8 mouse cellular contexts compared by ENCODE assay signal in the genomic region with DNA sequence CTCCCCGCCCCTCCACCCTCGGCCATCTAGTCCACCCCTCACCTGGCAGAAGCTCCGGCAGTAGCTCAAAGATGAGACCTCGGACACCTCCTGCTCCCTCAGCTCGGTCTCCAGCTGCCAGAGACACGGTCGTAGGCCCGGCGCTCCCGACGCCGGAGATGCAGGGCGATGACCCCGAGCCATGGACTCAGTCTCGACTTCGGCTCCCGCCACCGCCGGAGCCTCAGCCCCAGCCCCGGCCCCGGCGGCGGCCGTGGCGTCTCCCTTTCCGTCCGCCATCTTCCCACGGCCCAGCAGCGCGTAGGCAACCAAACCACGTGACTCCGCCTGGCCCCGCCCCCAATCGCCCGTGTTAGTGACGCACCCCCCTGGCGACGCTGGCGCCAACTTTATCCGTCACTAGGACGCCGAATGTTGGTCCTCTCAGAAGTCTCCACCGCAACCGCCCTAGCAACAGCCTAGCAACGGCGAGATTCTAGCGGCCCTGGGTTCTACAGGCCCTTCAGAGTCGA. TPM values are rescaled to one million over a fixed set of nuclear protein-coding genes. Genes with fewer than 3 reads are reported as not detected.
DNase-seq lines count a peak whose midpoint lies in the region; ATAC-seq and TF ChIP-seq lines count a peak whose summit lies in the region.

Gene Rlf (minus strand): TSS at position 292 of the 512 bp plus-strand sequence.

- no peak for TF ChIP-seq CTCF in G1E (IDR thresholded peaks at IDR 0.05; ENCODE audit: low read depth, low read length)
- TF ChIP-seq CTCF in layer of hippocampus, adult 2 months (conservative IDR thresholded peaks at IDR 0.05): no peak
- TF ChIP-seq CTCF in lung, embryonic 14.5 days (IDR thresholded peaks at IDR 0.05; ENCODE audit: low read depth): no peak
- TF ChIP-seq CTCF in olfactory bulb, adult 2 months (IDR thresholded peaks at IDR 0.05; ENCODE audit: insufficient read depth, low read depth, low read length): no peak
- TF ChIP-seq CTCF in thymus, adult 2 months (IDR thresholded peaks at IDR 0.05; ENCODE audit: borderline replicate concordance, control insufficient read depth, extremely low read depth, insufficient read depth, low read length, poor library complexity): no peak

- peak; percentile 91 for TF ChIP-seq POLR2A in olfactory bulb, adult 2 months (IDR thresholded peaks at IDR 0.05; ENCODE audit: insufficient read depth, low read depth, low read length)
- TF ChIP-seq POLR2A in thymus, adult 2 months (IDR thresholded peaks at IDR 0.05; ENCODE audit: control insufficient read depth, extremely low read depth, insufficient read depth, low read length, poor library complexity): peak; percentile 87

- H3K4me1 ChIP-seq in G1E (ENCODE audit: insufficient read depth, low read depth, low read length): peaks cover 30% of the 10 kb centered on the region
- peaks cover 20% of the 10 kb centered on the region for H3K4me1 ChIP-seq in forebrain, embryonic 16.5 days (replicated peaks; ENCODE audit: control insufficient read depth, insufficient read depth, low read length)
- H3K4me1 ChIP-seq in lung, embryonic 14.5 days (ENCODE audit: insufficient read depth): peaks cover 7% of the 10 kb centered on the region
- H3K4me1 ChIP-seq in olfactory bulb, adult 2 months (ENCODE audit: control insufficient read depth, insufficient read depth, low read length): peaks cover 4% of the 10 kb centered on the region; the same call in 1 of the 2 replicates
- peaks cover 5% of the 10 kb centered on the region for H3K4me1 ChIP-seq in thymus, adult 2 months (replicated peaks; ENCODE audit: control insufficient read depth, insufficient read depth, low read length)

- intact Hi-C loops in heart, postnatal 36 days (cut with DNase I): loop anchor here (5.0 to 10.0 kb wide), 3 partner anchors 118 to 290 kb away; partner anchors contain the start of genes Exo5, Smap2 and Zmpste24

- H3K4me3 ChIP-seq in G1E (ENCODE audit: low read depth, low read length): peak within 1 kb of the TSS; percentile 95
- H3K4me3 ChIP-seq in forebrain, embryonic 16.5 days (replicated peaks; ENCODE audit: low read length): peak within 1 kb of the TSS; percentile 96
- H3K4me3 ChIP-seq in layer of hippocampus, adult 2 months: peak within 1 kb of the TSS; percentile 85
- H3K4me3 ChIP-seq in lung, embryonic 14.5 days (ENCODE audit: low read depth, low read length): peak within 1 kb of the TSS; percentile 95
- peak within 1 kb of the TSS; percentile 78 for H3K4me3 ChIP-seq in olfactory bulb, adult 2 months (ENCODE audit: insufficient read depth, low read depth, low read length)
- H3K4me3 ChIP-seq in thymus, adult 2 months (ENCODE audit: control insufficient read depth, insufficient read depth, low read length): peak within 1 kb of the TSS; percentile 74

- peak within 1 kb of the TSS; percentile 92 for H3K4me2 ChIP-seq in forebrain, embryonic 16.5 days (ENCODE audit: low read length)
- peak within 1 kb of the TSS; percentile 85 for H3K4me2 ChIP-seq in lung, embryonic 14.5 days

- no peaks in the 10 kb centered on the region for H3K9me3 ChIP-seq in G1E (replicated peaks)
- no peaks in the 10 kb centered on the region for H3K9me3 ChIP-seq in forebrain, embryonic 16.5 days (ENCODE audit: control insufficient read depth, low read length)
- H3K9me3 ChIP-seq in lung, embryonic 14.5 days (ENCODE audit: low read depth, low read length): no peaks in the 10 kb centered on the region

- H3K9ac ChIP-seq in forebrain, embryonic 16.5 days (replicated peaks; ENCODE audit: low read depth, low read length): peak within 1 kb of the TSS; percentile 89
- H3K9ac ChIP-seq in lung, embryonic 14.5 days: peak within 1 kb of the TSS; percentile 98

- WGBS in forebrain, embryonic 16.5 days: under 1% methylated on average over 35 of the region's 48 CpGs
- WGBS in lung, embryonic 14.5 days: under 1% methylated on average over 48 of the region's 48 CpGs
- WGBS in olfactory bulb, adult 2 months: under 1% methylated on average over 47 of the region's 48 CpGs
- under 1% methylated on average over 48 of the region's 48 CpGs for WGBS in thymus, adult 2 months

- peaks cover 3% of the 10 kb centered on the region for H3K27me3 ChIP-seq in G1E (ENCODE audit: insufficient read depth, low read length)
- peaks cover 7% of the 10 kb centered on the region; the same call in 1 of the 2 replicates for H3K27me3 ChIP-seq in forebrain, embryonic 16.5 days (replicated peaks; ENCODE audit: control insufficient read depth, insufficient read depth, low read length)
- H3K27me3 ChIP-seq in lung, embryonic 14.5 days (ENCODE audit: insufficient read depth, low read length): no peaks in the 10 kb centered on the region
- H3K27me3 ChIP-seq in thymus, adult 2 months (ENCODE audit: control insufficient read depth, insufficient read depth, low read length): no peaks in the 10 kb centered on the region

- peaks cover 17% of the 10 kb centered on the region for H3K36me3 ChIP-seq in G1E (replicated peaks)
- no peaks in the 10 kb centered on the region for H3K36me3 ChIP-seq in forebrain, embryonic 16.5 days (ENCODE audit: control insufficient read depth, insufficient read depth)
- H3K36me3 ChIP-seq in lung, embryonic 14.5 days (ENCODE audit: insufficient read depth): no peaks in the 10 kb centered on the region
- H3K36me3 ChIP-seq in thymus, adult 2 months (ENCODE audit: control insufficient read depth, insufficient read depth, low read length): no peaks in the 10 kb centered on the region

- H3K27ac ChIP-seq in forebrain, embryonic 16.5 days (ENCODE audit: low read length): peak within 1 kb of the TSS; percentile 89
- peak within 1 kb of the TSS; percentile 97 for H3K27ac ChIP-seq in layer of hippocampus, adult 2 months
- H3K27ac ChIP-seq in lung, embryonic 14.5 days (ENCODE audit: low read depth): peak within 1 kb of the TSS; percentile 91
- H3K27ac ChIP-seq in olfactory bulb, adult 2 months (ENCODE audit: insufficient read depth, low read depth, low read length): peak within 1 kb of the TSS; percentile 68
- H3K27ac ChIP-seq in thymus, adult 2 months (ENCODE audit: control insufficient read depth, insufficient read depth, low read length): no peak within 1 kb of the TSS

- DNase-seq in G1E (ENCODE audit: low spot score): peak; percentile 88
- peak; percentile 97 to 100 for DNase-seq in cerebellum, adult 18-20 months
- DNase-seq in heart, postnatal 36 days: peak; percentile 99 to 100
- peak; percentile 98 to 100 for DNase-seq in layer of hippocampus, adult 2 months (ENCODE audit: low spot score in 2 of 2)
- peak; percentile 98 for DNase-seq in lung, embryonic 14.5 days
- DNase-seq in thymus, adult 2 months: peak; percentile 99

- peak; percentile 68 for ATAC-seq in G1E (ENCODE audit: extremely low read depth, insufficient number of reproducible peaks, low FRiP score, poor library complexity, severe bottlenecking)
- peak; percentile 97 for ATAC-seq in forebrain, embryonic 16.5 days
- peak; percentile 96 for ATAC-seq in lung, embryonic 14.5 days (ENCODE audit: insufficient read depth)

RNA-seq across cellular contexts. Expression of gene Rlf, which starts in this region (rescaled TPM):
- total RNA-seq in G1E (2014; fragmentation: Nextera tagmentation): 90.8 and 94.9 TPM in 2 replicates
- total RNA-seq in G1E (2017): 63.5 and 70.8 TPM in 2 replicates
- 3.3 and 4.0 TPM in 2 replicates for polyA plus RNA-seq in G1E (2012)
- 34.5 and 34.9 TPM in 2 replicates for polyA plus RNA-seq in forebrain, embryonic 16.5 days (2015; fragmentation: Nextera tagmentation; extraction: Ambion mirVana)
- total RNA-seq in heart, postnatal 36 days (2021): 10 to 100 TPM; 10.7 to 11.2 TPM
- 10 to 100 TPM; 30.2 to 34.3 TPM for total RNA-seq in layer of hippocampus, adult 2 months (2021)
- 23.2 and 24.6 TPM in 2 replicates for polyA plus RNA-seq in lung, embryonic 14.5 days (2014; fragmentation: Nextera tagmentation; extraction: Ambion mirVana)
- not detected in 2 replicates for polyA plus RNA-seq in olfactory bulb, adult 2 months (2012; ENCODE audit: insufficient read depth, insufficient read length, low replicate concordance, missing spikeins)
- 6.6 and 7.1 TPM in 2 replicates for polyA plus RNA-seq in thymus, adult 2 months (2012; rRNA removed)
